Mouse (Mus musculus): Measurements from ENCODE around the gene Kcnab2. TPM values are rescaled to one million over a fixed set of nuclear protein-coding genes. Genes with fewer than 3 reads are reported as not detected.
A peak's percentile ranks its signal among the peaks of the same experiment; 100 is the strongest.

The Kcnab2 gene
- total and polyA plus RNA-seq, 2 experiments from 2014 or later, result 24.2 to 31.5 TPM

DNA sequence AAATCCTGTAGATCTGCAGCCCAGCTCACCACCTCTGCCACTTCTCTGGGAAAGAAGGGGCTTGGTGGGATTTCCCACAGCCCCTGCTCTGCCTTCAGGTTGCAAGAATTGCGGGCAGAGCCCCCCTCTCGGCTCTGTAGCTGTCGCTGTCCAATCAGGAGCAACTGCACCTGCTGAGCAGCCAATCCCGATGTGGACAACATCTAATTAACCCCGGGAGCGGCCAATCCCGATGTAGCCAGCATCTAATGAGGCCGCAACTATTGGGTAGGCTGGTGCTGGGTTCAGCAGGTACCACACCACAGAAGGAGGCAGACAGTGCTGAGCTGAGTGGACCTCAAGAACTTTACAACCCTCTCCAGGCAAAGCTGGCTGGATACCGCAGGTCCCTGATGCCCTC lies 36.1 kb downstream of the Kcnab2 start:
- no peak for TF ChIP-seq CTCF (IDR thresholded peaks at IDR 0.05; ENCODE audit: low read depth)
- 32% methylated on average over 9 of the region's 9 CpGs for WGBS
- no peak overlapping the region for H3K4me3 ChIP-seq (ENCODE audit: low read depth, low read length)
- DNase-seq (no peak), ATAC-seq (peak; percentile 47)
- no peaks in the 10 kb centered on the region for H3K9me3 ChIP-seq (ENCODE audit: low read length)
- H3K27ac ChIP-seq (ENCODE audit: low read depth, low read length), result no peak overlapping the region
- no peaks in the 10 kb centered on the region for H3K36me3 ChIP-seq (ENCODE audit: insufficient read depth)
- no peak overlapping the region for H3K4me2 ChIP-seq (ENCODE audit: low read depth)
- no peaks in the 10 kb centered on the region for H3K4me1 ChIP-seq (ENCODE audit: insufficient read depth)
- H3K27me3 ChIP-seq (ENCODE audit: insufficient read depth, low read length), result no peaks in the 10 kb centered on the region
- H3K9ac ChIP-seq, result no peak overlapping the region

DNA sequence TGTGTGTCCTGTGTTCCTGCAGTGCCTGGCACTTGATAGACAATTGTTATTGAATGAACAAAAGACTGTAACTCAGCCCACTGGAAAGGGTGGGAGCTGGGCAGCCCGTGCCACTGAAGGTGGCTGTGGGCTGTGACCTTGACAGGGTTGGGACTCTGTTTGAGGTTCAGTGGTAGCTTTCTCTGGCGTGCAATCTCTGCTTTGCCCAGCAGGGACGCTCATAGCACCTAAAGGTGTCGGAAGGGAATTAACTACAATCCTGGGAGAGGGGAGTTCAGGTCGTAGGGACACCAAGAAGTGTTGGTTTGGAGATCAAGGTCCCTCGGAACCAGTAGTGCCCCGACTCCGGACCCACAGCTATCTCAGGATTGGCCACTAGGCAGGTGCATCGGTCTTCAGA lies 36.8 kb downstream of the Kcnab2 start:
- Histone ChIP-seq H3K4me1 (ENCODE audit: insufficient read depth) (no peaks in the 10 kb centered on the region), H3K27me3 (ENCODE audit: insufficient read depth, low read length) (no peaks in the 10 kb centered on the region), H3K9me3 (ENCODE audit: low read length) (no peaks in the 10 kb centered on the region), H3K4me3 (ENCODE audit: low read depth, low read length) (no peak overlapping the region), H3K4me2 (ENCODE audit: low read depth) (no peak overlapping the region), H3K27ac (ENCODE audit: low read depth, low read length) (no peak overlapping the region), H3K9ac (no peak overlapping the region), H3K36me3 (ENCODE audit: insufficient read depth) (no peaks in the 10 kb centered on the region)
- no peak for ATAC-seq
- TF ChIP-seq CTCF (IDR thresholded peaks at IDR 0.05; ENCODE audit: low read depth), result peak; percentile 58
- WGBS, result 67% methylated on average over 9 of the region's 9 CpGs
- no peak for DNase-seq

DNA sequence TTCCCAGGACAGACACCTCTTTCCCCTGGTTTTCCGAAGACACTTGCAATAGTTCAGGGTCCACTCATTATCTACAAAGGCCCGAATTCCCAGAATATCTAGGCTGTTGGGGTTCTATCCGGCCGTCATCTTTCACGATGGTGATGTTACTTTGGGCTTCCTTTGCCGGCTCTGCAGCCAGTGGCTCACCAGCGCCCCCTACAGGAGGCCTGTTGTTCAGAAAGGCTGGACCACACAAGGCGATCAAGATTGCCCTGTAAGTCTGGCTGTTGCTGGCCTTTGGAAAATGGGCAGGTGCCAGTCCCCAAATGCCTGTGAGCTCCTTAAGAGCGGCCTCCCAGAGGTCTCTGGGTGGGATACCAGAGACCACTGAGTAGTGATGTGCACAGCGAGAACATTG lies 42.4 kb downstream of the Kcnab2 start:
- peak; percentile 92 for TF ChIP-seq CTCF (IDR thresholded peaks at IDR 0.05; ENCODE audit: low read depth)
- Histone ChIP-seq H3K9ac (peak overlapping the region; percentile 40; the same call in 1 of the 2 replicates), H3K4me3 (ENCODE audit: low read depth, low read length) (peak overlapping the region; percentile 29), H3K27ac (ENCODE audit: low read depth, low read length) (0 out of 2 replicates have a peak overlapping the region, but pooled peaks have one; percentile 30), H3K27me3 (ENCODE audit: insufficient read depth, low read length) (no peaks in the 10 kb centered on the region), H3K9me3 (ENCODE audit: low read length) (no peaks in the 10 kb centered on the region), H3K36me3 (ENCODE audit: insufficient read depth) (no peaks in the 10 kb centered on the region), H3K4me2 (ENCODE audit: low read depth) (peak overlapping the region; percentile 57), H3K4me1 (ENCODE audit: insufficient read depth) (no peaks in the 10 kb centered on the region)
- DNase-seq, result peak; percentile 88
- 10% methylated on average over 10 of the region's 10 CpGs for WGBS
- ATAC-seq, result peak; percentile 86

DNA sequence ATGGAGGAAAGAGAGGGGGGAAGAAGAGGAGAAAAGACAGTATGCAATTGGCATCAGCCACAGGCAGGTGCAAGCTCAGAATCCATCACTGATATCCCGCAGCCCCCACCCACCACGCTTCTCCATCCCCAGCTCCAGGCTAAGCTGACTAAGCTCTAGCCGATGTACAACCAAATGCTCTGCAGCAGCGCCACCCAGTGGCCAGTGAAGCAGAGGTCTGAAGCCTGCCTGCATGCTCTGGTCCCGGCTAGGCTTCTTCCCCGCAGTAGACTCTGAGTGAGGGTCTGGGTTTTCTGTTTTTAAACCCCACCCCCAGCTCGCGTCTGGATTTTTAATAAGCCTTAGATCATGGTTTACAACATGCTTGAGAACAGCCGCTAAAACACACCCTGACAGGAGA lies 42.8 kb downstream of the Kcnab2 start:
- ATAC-seq, result peak; percentile 99
- Histone ChIP-seq H3K4me3 (ENCODE audit: low read depth, low read length) (peak overlapping the region; percentile 29), H3K4me2 (ENCODE audit: low read depth) (peak overlapping the region; percentile 57), H3K4me1 (ENCODE audit: insufficient read depth) (no peaks in the 10 kb centered on the region), H3K27ac (ENCODE audit: low read depth, low read length) (0 out of 2 replicates have a peak overlapping the region, but pooled peaks have one; percentile 30), H3K9ac (peak overlapping the region; percentile 40; the same call in 1 of the 2 replicates), H3K36me3 (ENCODE audit: insufficient read depth) (no peaks in the 10 kb centered on the region), H3K27me3 (ENCODE audit: insufficient read depth, low read length) (no peaks in the 10 kb centered on the region), H3K9me3 (ENCODE audit: low read length) (no peaks in the 10 kb centered on the region)
- TF ChIP-seq CTCF (IDR thresholded peaks at IDR 0.05; ENCODE audit: low read depth), result peak; percentile 96
- DNase-seq, result peak; percentile 97
- under 1% methylated on average over 9 of the region's 9 CpGs for WGBS

DNA sequence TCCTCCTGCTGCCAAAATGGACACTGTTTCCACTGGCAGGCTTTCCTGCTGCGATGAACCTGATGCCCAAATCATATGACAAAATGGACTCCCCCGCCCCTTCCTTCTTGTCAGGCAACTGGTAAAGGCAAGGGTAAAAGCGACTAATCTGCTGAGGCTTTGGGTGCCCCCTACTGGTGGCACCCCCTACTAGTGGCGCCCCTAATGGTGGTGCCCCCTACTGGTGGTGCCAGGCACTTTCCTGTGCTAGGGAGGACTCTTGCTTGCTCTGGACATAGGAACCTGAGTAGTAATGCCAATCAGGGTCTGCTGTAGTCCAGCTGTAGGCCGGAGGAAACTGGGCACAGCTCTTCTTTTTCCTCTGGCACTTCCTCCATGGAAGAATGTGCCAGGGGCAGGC lies 45.4 kb downstream of the Kcnab2 start:
- 62% methylated on average over 5 of the region's 5 CpGs for WGBS
- Histone ChIP-seq H3K27ac (ENCODE audit: low read depth, low read length) (no peak overlapping the region), H3K9me3 (ENCODE audit: low read length) (no peaks in the 10 kb centered on the region), H3K4me3 (ENCODE audit: low read depth, low read length) (no peak overlapping the region), H3K4me2 (ENCODE audit: low read depth) (no peak overlapping the region), H3K36me3 (ENCODE audit: insufficient read depth) (no peaks in the 10 kb centered on the region), H3K9ac (no peak overlapping the region), H3K27me3 (ENCODE audit: insufficient read depth, low read length) (no peaks in the 10 kb centered on the region), H3K4me1 (ENCODE audit: insufficient read depth) (no peaks in the 10 kb centered on the region)
- TF ChIP-seq CTCF (IDR thresholded peaks at IDR 0.05; ENCODE audit: low read depth), result peak; percentile 81
- peak; percentile 37 for DNase-seq
- no peak for ATAC-seq

DNA sequence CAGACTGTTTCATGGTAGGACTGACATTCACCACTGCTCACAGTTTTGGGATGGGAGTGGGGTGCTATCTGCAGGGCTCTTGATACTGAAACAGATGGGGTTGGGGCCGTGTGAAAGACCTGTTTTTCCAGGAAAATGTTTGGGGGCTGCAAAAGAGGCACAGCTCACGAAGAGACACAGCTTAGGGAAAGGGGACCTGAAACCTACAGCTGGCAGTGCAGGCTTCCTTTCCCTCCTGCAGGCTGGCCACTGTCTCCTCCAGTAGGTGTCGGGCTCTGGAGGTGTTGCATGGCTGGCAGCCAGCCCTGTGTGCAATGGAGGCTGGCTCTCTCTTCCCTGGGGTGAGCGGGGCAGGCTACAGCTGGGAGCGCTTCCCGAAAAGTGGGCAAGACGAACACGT lies 49.4 kb downstream of the Kcnab2 start:
- Histone ChIP-seq H3K4me1 (ENCODE audit: insufficient read depth) (no peaks in the 10 kb centered on the region), H3K4me2 (ENCODE audit: low read depth) (no peak overlapping the region), H3K9me3 (ENCODE audit: low read length) (no peaks in the 10 kb centered on the region), H3K9ac (no peak overlapping the region), H3K27ac (ENCODE audit: low read depth, low read length) (no peak overlapping the region), H3K4me3 (ENCODE audit: low read depth, low read length) (no peak overlapping the region), H3K27me3 (ENCODE audit: insufficient read depth, low read length) (no peaks in the 10 kb centered on the region), H3K36me3 (ENCODE audit: insufficient read depth) (no peaks in the 10 kb centered on the region)
- no peak for DNase-seq
- TF ChIP-seq CTCF (IDR thresholded peaks at IDR 0.05; ENCODE audit: low read depth), result 0 out of 2 replicates have a peak, but pooled peaks have one; percentile 4
- 49% methylated on average over 8 of the region's 8 CpGs for WGBS
- ATAC-seq, result no peak

DNA sequence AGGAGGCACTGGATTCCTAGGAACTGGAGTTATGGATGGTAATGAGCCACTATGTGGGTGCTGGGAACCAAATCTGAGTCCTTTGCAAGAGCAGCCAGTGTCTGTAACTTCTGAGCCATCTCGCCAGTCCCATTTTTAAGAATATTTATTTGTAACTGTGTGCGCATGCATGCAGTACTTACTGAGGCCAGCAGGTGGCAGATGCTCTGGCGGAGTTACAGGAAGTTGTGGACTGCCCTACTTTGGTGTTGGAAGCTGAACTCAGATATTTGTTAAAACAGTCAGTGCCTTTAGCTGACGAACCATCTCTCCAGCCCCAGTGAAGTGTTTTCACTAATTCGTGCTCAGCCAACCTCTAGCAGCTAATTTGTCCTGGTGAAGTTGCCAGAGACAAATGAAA lies 52.7 kb downstream of the Kcnab2 start:
- DNase-seq (no peak), ATAC-seq (no peak)
- Histone ChIP-seq H3K27ac (ENCODE audit: low read depth, low read length) (no peak overlapping the region), H3K4me1 (ENCODE audit: insufficient read depth) (no peaks in the 10 kb centered on the region), H3K27me3 (ENCODE audit: insufficient read depth, low read length) (no peaks in the 10 kb centered on the region), H3K9me3 (ENCODE audit: low read length) (no peaks in the 10 kb centered on the region), H3K9ac (no peak overlapping the region), H3K36me3 (ENCODE audit: insufficient read depth) (no peaks in the 10 kb centered on the region), H3K4me3 (ENCODE audit: low read depth, low read length) (no peak overlapping the region), H3K4me2 (ENCODE audit: low read depth) (no peak overlapping the region)
- TF ChIP-seq CTCF (IDR thresholded peaks at IDR 0.05; ENCODE audit: low read depth), result peak; percentile 65
- 70% methylated on average over 5 of the region's 5 CpGs for WGBS

Measured in forebrain, postnatal 0 days (tissue).